Mouse (Mus musculus): ENCODE results near the gene Olfr1367. TPM values are rescaled to one million over a fixed set of nuclear protein-coding genes. Genes with fewer than 3 reads are reported as not detected.

The Olfr1367 gene
- polyA plus RNA-seq, 1 experiment from 2014 or later = not detected

Small RNA genes lying within 50 kb of the gene (microRNA-seq; reads per million reads assigned to microRNA genes)
- gene Mir6942 = not detected

Other genes with a start within 250 kb of the Olfr1367 start
- gene Olfr1369-ps1, start 235.4 kb upstream of the Olfr1367 start, polyA plus RNA-seq (2015; fragmentation: Nextera tagmentation; extraction: Ambion mirVana) = 0.05 TPM in 1 of 2 replicates, not detected in the other
- gene Olfr263, start 217.3 kb upstream of the Olfr1367 start, polyA plus RNA-seq (2015; fragmentation: Nextera tagmentation; extraction: Ambion mirVana) = not detected in 2 replicates
- gene Olfr1368, start 201.0 kb upstream of the Olfr1367 start, polyA plus RNA-seq (2015; fragmentation: Nextera tagmentation; extraction: Ambion mirVana) = not detected in 2 replicates
- gene Trim27, start 167.5 kb upstream of the Olfr1367 start, polyA plus RNA-seq (2015; fragmentation: Nextera tagmentation; extraction: Ambion mirVana) = 81.0 and 89.9 TPM in 2 replicates
- not detected in 2 replicates for gene Gpx5, start 54.2 kb upstream of the Olfr1367 start, polyA plus RNA-seq (2015; fragmentation: Nextera tagmentation; extraction: Ambion mirVana)
- gene Gpx6, start 34.8 kb upstream of the Olfr1367 start, polyA plus RNA-seq (2015; fragmentation: Nextera tagmentation; extraction: Ambion mirVana) = not detected in 2 replicates
- gene Zscan12, start 15.9 kb downstream of the Olfr1367 start, polyA plus RNA-seq (2015; fragmentation: Nextera tagmentation; extraction: Ambion mirVana) = 12.2 and 13.0 TPM in 2 replicates
- 71.4 and 75.9 TPM in 2 replicates for gene Zkscan3, start 55.8 kb downstream of the Olfr1367 start, polyA plus RNA-seq (2015; fragmentation: Nextera tagmentation; extraction: Ambion mirVana)
- gene Pgbd1, start 94.1 kb downstream of the Olfr1367 start, polyA plus RNA-seq (2015; fragmentation: Nextera tagmentation; extraction: Ambion mirVana) = 4.0 and 5.1 TPM in 2 replicates
- gene Zscan26, start 106.8 kb downstream of the Olfr1367 start, polyA plus RNA-seq (2015; fragmentation: Nextera tagmentation; extraction: Ambion mirVana) = 21.9 and 26.3 TPM in 2 replicates
- gene Nkapl, start 121.6 kb downstream of the Olfr1367 start, polyA plus RNA-seq (2015; fragmentation: Nextera tagmentation; extraction: Ambion mirVana) = 2.9 and 4.9 TPM in 2 replicates
- gene Zkscan4, start 132.0 kb downstream of the Olfr1367 start, polyA plus RNA-seq (2015; fragmentation: Nextera tagmentation; extraction: Ambion mirVana) = 11.5 and 12.6 TPM in 2 replicates
- not detected in 2 replicates for gene Gm10065, start 132.5 kb downstream of the Olfr1367 start, polyA plus RNA-seq (2015; fragmentation: Nextera tagmentation; extraction: Ambion mirVana)
- 0.32 and 0.40 TPM in 2 replicates for gene AK157302, start 148.3 kb downstream of the Olfr1367 start, polyA plus RNA-seq (2015; fragmentation: Nextera tagmentation; extraction: Ambion mirVana)
- gene Gm11273, start 154.5 kb downstream of the Olfr1367 start, polyA plus RNA-seq (2015; fragmentation: Nextera tagmentation; extraction: Ambion mirVana) = 8.5 and 9.5 TPM in 2 replicates
- gene Zkscan8, start 184.2 kb downstream of the Olfr1367 start, polyA plus RNA-seq (2015; fragmentation: Nextera tagmentation; extraction: Ambion mirVana) = 5.0 and 5.3 TPM in 2 replicates
- 0.09 and 0.22 TPM in 2 replicates for gene Olfr1366, start 195.9 kb downstream of the Olfr1367 start, polyA plus RNA-seq (2015; fragmentation: Nextera tagmentation; extraction: Ambion mirVana)
- 0.05 TPM in 1 of 2 replicates, not detected in the other for gene Olfr1535, start 213.0 kb downstream of the Olfr1367 start, polyA plus RNA-seq (2015; fragmentation: Nextera tagmentation; extraction: Ambion mirVana)
- gene Olfr1364, start 234.8 kb downstream of the Olfr1367 start, polyA plus RNA-seq (2015; fragmentation: Nextera tagmentation; extraction: Ambion mirVana) = not detected in 2 replicates

All from midbrain, embryonic 15.5 days (tissue).